Mouse (Mus musculus): ENCODE data around the gene Tanc2.
A peak's percentile ranks its signal among the peaks of the same experiment; 100 is the strongest.

The Tanc2 gene

GRCm38 (mm10) chr11:105589877-105590641, at the start of gene Tanc2:
Tanc2 (plus strand) TSS chr11:105589986.
- DNase-seq (ENCODE audit: low spot score) = peak; percentile 71

GRCm38 (mm10) chr11:105540781-105541180, 49.0 kb upstream of the Tanc2 start:
- no peak for DNase-seq (ENCODE audit: low spot score)

GRCm38 (mm10) chr11:105541366-105541765, 48.4 kb upstream of the Tanc2 start:
- no peak for DNase-seq (ENCODE audit: low spot score)

GRCm38 (mm10) chr11:105542129-105542528, 47.7 kb upstream of the Tanc2 start:
- DNase-seq (ENCODE audit: low spot score) = no peak

GRCm38 (mm10) chr11:105545801-105546200, 44.0 kb upstream of the Tanc2 start:
- DNase-seq (ENCODE audit: low spot score) = no peak

GRCm38 (mm10) chr11:105546393-105546792, 43.4 kb upstream of the Tanc2 start:
- no peak for DNase-seq (ENCODE audit: low spot score)

GRCm38 (mm10) chr11:105548383-105548782, 41.4 kb upstream of the Tanc2 start:
- no peak for DNase-seq (ENCODE audit: low spot score)

- no peak for DNase-seq (ENCODE audit: low spot score)
Measured at GRCm38 (mm10) chr11:105549164-105550121, 40.3 kb upstream of the Tanc2 start.

- DNase-seq (ENCODE audit: low spot score) = no peak
Measured at GRCm38 (mm10) chr11:105557285-105557684, 32.5 kb upstream of the Tanc2 start.

GRCm38 (mm10) chr11:105558091-105558490, 31.7 kb upstream of the Tanc2 start:
- no peak for DNase-seq (ENCODE audit: low spot score)

GRCm38 (mm10) chr11:105558803-105559505, 30.8 kb upstream of the Tanc2 start:
- no peak for DNase-seq (ENCODE audit: low spot score)

GRCm38 (mm10) chr11:105563546-105563945, 26.2 kb upstream of the Tanc2 start:
- DNase-seq (ENCODE audit: low spot score) = no peak

- no peak for DNase-seq (ENCODE audit: low spot score)
Measured at GRCm38 (mm10) chr11:105567221-105567641, 22.6 kb upstream of the Tanc2 start.

- no peak for DNase-seq (ENCODE audit: low spot score)
Measured at GRCm38 (mm10) chr11:105571996-105572395, 17.8 kb upstream of the Tanc2 start.

- peak; percentile 40 for DNase-seq (ENCODE audit: low spot score)
Measured at GRCm38 (mm10) chr11:105574241-105574640, 15.5 kb upstream of the Tanc2 start.

GRCm38 (mm10) chr11:105577211-105577610, 12.6 kb upstream of the Tanc2 start:
- no peak for DNase-seq (ENCODE audit: low spot score)

- no peak for DNase-seq (ENCODE audit: low spot score)
Measured at GRCm38 (mm10) chr11:105582020-105582419, 7.8 kb upstream of the Tanc2 start.

- DNase-seq (ENCODE audit: low spot score) = peak; percentile 90
Measured at GRCm38 (mm10) chr11:105589231-105589876, 432 bp upstream of the Tanc2 start.

- DNase-seq (ENCODE audit: low spot score) = no peak
Measured at GRCm38 (mm10) chr11:105591905-105592304, 2.1 kb downstream of the Tanc2 start.

GRCm38 (mm10) chr11:105602177-105602576, 12.4 kb downstream of the Tanc2 start:
- no peak for DNase-seq (ENCODE audit: low spot score)

GRCm38 (mm10) chr11:105626201-105626600, 36.4 kb downstream of the Tanc2 start:
- no peak for DNase-seq (ENCODE audit: low spot score)

GRCm38 (mm10) chr11:105643995-105644394, 54.2 kb downstream of the Tanc2 start:
- no peak for DNase-seq (ENCODE audit: low spot score)

Measured in testis, postnatal 14 days (tissue).